Mouse (Mus musculus): ENCODE measurements around the gene Pelo. TPM values are rescaled to one million over a fixed set of nuclear protein-coding genes. Genes with fewer than 3 reads are reported as not detected.
A peak's percentile ranks its signal among the peaks of the same experiment; 100 is the strongest.

The Pelo gene
- total RNA-seq, 4 experiments from 2014 or later, result 21.8 to 22.8 (median 22.3) TPM

DNA sequence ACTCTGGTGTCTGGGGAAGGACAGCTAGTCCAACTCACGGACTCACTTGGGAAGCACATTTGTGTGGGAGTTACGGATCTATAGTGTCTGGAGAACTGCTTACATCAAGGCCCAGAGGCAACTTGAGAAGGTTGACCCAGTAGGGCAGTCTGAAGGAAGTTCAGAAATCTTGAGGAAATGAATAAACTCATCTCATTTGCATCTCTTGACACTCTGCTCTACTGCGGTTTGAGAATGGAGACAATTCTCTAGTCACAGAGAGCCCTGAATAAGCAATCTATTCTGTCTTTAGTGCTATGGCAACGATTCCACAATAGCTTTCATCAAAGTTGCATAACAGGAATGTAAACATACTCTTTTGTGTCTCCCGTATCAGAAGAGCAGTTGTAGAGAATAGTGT is 7.0 kb upstream of the Pelo start:
- DNase-seq (ENCODE audit: low spot score in 2 of 2), result no peak

- no peak for DNase-seq (ENCODE audit: low spot score in 2 of 2)
Measured at GRCm38 (mm10) chr13:115096216-115096615, 6.2 kb upstream of the Pelo start.

DNA sequence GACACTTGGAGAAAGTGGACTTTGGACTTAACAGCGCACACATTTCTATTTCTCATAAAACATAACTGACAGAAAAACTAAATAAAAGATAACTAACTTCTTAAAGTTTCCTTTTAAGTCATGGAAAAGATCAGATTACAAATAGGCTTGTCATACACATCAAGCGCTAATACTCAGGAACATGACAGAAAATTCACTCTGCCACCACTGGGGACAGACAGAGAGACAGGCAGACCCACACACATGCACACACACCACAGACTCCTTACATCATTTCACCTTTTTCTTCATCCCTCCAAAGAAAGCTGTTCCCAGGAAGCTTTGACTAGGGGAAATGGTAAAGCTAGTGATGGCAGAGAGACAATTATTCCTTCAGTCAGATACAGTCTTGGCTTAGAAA is 5.4 kb upstream of the Pelo start:
- DNase-seq (ENCODE audit: low spot score in 2 of 2), result no peak

GRCm38 (mm10) chr13:115091511-115091910 is 1.5 kb upstream of the Pelo start:
- DNase-seq (ENCODE audit: low spot score in 2 of 2), result no peak

DNA sequence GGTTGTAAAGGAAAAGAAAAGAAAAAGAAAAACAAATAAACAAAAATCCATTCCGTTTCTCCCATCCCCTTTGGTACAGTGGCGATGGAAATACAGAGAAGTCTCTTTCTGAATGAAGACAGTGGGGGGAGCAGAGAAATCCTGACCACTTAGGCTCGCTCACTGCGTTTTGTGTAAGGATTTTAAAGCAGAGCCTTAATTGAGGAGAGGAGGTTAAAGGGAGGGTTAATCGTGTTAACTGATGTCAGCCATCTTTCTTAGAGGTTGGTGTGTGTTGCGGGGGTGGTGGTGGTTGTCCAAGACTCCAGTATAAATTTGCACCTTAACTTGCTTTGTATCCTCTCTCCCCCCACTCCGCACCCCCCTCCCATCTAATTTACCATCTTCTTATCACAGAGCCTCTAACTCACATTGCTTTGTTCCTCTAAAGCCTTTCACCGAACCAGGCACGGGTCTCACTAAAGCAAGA is 1.0 kb upstream of the Pelo start:
- no peak for DNase-seq (ENCODE audit: low spot score in 2 of 2)

GRCm38 (mm10) chr13:115089395-115090025 is 476 bp downstream of the Pelo start:
- DNase-seq (ENCODE audit: low spot score in 2 of 2), result peak in 1 of 2 experiments; percentile 14

DNA sequence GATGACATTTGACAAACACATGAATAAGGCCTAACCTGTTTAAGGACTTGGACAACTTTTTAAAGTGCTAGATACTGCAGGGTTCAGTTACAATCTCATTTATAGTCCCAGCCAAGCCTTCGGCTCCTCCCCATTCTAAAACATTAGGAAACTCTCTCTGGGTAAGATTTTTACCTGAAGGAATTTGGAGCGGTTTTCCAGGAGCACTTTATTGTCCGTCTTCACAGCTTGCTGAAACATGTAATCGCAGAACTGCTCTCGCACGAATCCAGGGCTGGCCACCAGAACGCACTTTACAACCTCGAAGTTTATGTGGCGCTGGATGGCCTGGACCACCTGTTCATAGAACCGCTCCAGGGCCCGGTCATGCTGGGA is 979 bp downstream of the Pelo start:
- no peak for DNase-seq (ENCODE audit: low spot score in 2 of 2)

- no peak for DNase-seq (ENCODE audit: low spot score in 2 of 2)
Measured at GRCm38 (mm10) chr13:115085974-115086373, 4.0 kb downstream of the Pelo start.

GRCm38 (mm10) chr13:115082339-115082738 is 7.6 kb downstream of the Pelo start:
- no peak for DNase-seq (ENCODE audit: low spot score in 2 of 2)

GRCm38 (mm10) chr13:115079996-115080585 is 9.9 kb downstream of the Pelo start:
- no peak for DNase-seq (ENCODE audit: low spot score in 2 of 2)

DNA sequence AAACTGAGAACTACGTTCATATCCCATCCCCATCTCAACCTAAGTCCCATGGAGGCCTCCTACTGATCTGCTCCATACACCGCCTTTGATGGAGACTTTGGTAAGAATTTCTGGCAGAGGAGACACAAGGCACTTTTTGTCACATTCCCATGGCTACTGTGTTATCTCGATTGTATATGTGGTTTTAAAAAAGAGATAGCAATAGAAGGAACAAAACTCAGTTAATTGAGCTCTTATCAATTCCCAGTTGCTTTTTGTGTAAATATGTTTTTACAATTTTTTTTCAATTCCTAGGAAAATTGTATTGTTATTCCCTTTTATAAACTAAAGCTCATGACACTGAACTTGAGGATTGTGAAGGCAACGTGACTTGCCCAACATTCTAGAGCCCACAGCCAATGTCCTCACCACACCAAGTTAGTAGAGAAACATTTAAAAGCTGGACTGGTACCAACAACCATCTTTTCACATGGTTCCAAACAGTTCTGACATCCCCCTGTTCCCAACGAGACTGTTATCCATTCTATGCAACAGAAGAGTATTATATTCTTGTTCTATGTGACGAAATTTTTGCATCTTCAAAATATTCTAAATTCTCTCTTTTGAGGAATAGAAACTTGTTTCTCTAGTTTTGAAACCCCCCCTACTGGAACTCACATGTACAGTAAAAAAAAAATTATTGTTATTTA is 10.8 kb downstream of the Pelo start:
- DNase-seq (ENCODE audit: low spot score in 2 of 2), result no peak

- no peak for DNase-seq (ENCODE audit: low spot score in 2 of 2)
Measured at GRCm38 (mm10) chr13:115077346-115078134, 12.4 kb downstream of the Pelo start.

- DNase-seq (ENCODE audit: low spot score in 2 of 2), result no peak
Measured at GRCm38 (mm10) chr13:115072386-115072785, 17.6 kb downstream of the Pelo start.

DNA sequence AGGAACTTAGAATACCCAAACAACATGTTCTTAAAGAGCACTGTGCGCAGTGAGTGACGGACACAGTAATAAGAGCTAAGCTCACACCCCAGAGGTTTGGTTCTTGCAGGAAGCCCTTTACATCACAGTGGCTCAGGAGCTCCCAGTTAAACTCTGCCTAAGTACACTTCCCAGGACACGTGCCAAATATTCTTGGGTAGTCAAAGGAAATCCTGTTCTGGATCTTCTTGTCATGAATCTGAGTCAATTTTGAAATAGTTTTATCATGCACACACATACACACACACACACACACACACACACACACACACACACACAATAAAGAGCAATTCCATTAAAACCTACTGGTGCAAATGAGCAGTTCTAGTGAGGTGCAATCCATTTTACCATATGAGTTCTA is 18.6 kb downstream of the Pelo start:
- no peak for DNase-seq (ENCODE audit: low spot score in 2 of 2)

- no peak for DNase-seq (ENCODE audit: low spot score in 2 of 2)
Measured at GRCm38 (mm10) chr13:115067968-115068330, 22.0 kb downstream of the Pelo start.

- DNase-seq (ENCODE audit: low spot score in 2 of 2), result no peak
Measured at GRCm38 (mm10) chr13:115067324-115067967, 22.5 kb downstream of the Pelo start.

DNA sequence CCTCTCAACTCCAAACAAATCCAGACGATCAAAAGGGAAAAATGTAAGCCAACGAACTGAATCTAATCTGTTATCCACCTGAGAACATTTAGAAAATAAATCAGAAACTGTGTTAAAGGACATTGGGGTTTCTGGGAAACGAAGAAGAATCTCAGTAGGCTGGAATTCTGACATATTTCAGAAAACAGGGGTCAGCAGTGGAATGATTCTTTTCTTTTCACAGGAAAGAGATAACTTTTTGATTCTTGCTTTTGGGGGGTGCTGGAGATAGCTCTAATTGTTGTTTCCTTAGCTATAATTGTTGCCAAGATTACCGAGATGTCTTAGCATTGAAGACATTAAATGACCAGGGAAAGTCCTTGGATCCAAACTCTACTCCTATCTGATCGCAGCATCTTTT is 32.4 kb downstream of the Pelo start:
- DNase-seq (ENCODE audit: low spot score in 2 of 2), result no peak

DNA sequence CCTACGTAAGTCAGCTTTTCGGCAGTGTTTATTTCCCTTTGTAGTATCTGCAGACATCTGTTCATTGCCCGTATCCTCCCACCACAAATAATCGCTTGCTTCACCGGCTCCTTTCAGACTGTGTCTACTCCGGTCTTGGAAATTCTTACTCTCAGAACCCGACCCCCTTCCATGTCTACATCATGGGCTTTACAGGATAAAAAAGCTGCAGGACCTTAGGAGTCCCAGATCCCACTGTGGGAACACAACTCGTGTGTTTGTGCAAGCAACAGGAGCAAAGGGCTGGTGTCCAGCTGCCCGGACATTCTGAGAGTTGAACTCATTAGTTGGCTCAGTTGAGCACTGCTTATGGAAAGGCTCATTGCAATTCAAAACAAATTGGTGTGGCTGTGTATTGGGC is 35.2 kb downstream of the Pelo start:
- no peak for DNase-seq (ENCODE audit: low spot score in 2 of 2)

DNA sequence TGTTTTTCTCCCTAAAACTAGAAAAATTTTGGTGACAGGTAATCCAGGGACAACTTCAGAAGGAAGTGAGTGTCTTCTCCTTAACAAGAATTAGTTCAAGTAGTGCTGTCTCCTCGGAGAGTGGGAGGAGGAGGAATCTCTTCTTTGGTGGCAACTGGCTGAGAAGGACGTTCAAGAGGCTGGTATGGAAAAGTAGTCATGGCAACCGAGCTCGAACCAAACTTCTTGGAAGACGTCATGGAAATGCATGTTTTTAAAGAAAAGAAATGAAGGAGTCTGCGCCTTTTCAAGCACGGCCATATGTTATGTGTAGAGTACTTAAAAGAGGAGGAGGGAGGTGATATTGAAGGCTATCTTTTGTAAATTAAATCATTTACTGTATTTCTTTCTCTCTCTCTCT is 37.4 kb downstream of the Pelo start:
- DNase-seq (ENCODE audit: low spot score in 2 of 2), result peak in 1 of 2 experiments; percentile 23

DNA sequence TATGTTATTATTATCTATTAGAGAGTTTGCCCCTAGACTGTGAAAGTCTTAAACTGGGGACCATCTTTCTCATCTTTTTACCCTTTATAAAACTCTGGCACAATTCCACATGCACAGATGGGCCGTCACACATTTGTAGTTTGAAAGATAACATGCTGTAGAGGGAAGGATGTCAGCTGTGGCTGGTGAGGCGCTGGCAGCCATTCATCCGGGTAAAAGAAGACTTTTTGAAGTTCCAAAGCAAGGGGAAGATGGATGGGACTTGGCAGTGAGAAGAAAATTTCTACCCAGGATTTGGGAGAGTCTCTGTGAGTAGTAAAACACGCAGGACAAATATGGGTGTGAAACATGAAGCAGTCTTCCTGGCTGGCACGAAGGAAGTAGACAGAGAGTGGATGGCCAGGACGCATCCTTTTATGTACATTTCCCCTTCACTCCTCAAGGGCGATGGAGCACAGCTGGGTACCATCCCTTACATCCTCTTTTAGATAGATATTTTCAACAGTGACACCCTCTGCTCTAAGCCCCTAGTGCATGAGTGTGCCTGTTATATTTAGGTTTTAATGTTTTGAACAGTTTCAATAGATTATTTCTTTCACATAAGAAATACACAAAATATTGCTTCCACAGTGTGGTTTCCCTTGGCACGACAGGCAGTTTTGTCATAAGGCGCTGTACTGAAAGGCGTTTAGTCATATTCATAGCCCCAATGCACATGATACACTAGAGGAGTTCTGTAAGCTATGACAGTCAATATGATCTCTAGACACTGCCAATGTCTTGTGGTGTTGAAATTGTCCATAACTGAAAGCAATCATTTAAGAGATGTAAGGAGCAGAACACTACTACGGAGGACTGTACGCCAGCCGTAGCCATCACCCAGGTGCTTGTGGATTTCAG is 39.1 kb downstream of the Pelo start:
- DNase-seq (ENCODE audit: low spot score in 2 of 2), result peak in 1 of 2 experiments; percentile 13
